Mouse (Mus musculus): ENCODE measurements at regions not wholly inside any gene's neighbourhood (a gene's known extent, or its start where the extent isn't known, plus 50 kb on each side); places are given as distances from the start of the nearest gene placed in this dataset.

- 19% methylated on average over 5 of the region's 5 CpGs for WGBS (ENCODE audit: insufficient replicate concordance)
- Histone ChIP-seq H3K9ac (ENCODE audit: low read depth, low read length) (no peak overlapping the region), H3K27ac (ENCODE audit: low read length) (no peak overlapping the region), H3K4me3 (ENCODE audit: low read depth, low read length) (no peak overlapping the region), H3K27me3 (ENCODE audit: control insufficient read depth, insufficient read depth, low read depth, low read length) (no peaks in the 10 kb centered on the region), H3K9me3 (replicated peaks; ENCODE audit: control insufficient read depth, low read length) (peaks cover 4% of the 10 kb centered on the region), H3K4me2 (ENCODE audit: low read depth, low read length) (no peak overlapping the region), H3K36me3 (ENCODE audit: control insufficient read depth, insufficient read depth) (no peaks in the 10 kb centered on the region), H3K4me1 (ENCODE audit: control insufficient read depth, low read depth, low read length) (no peaks in the 10 kb centered on the region)
- ATAC-seq (ENCODE audit: low read depth) = no peak
Measured at GRCm38 (mm10) chr9:115361191-115361590, 51.0 kb upstream of the Stt3b start.

GRCm38 (mm10) chr9:115361881-115362280 lies 51.7 kb upstream of the Stt3b start:
- H3K36me3 ChIP-seq (ENCODE audit: control insufficient read depth, insufficient read depth) = no peaks in the 10 kb centered on the region
- H3K4me2 ChIP-seq (ENCODE audit: low read depth, low read length) = no peak overlapping the region
- H3K4me3 ChIP-seq (ENCODE audit: low read depth, low read length) = no peak overlapping the region
- H3K9me3 ChIP-seq (replicated peaks; ENCODE audit: control insufficient read depth, low read length) = peaks cover 4% of the 10 kb centered on the region
- no peak overlapping the region for H3K27ac ChIP-seq (ENCODE audit: low read length)
- no peak for ATAC-seq (ENCODE audit: low read depth)
- H3K9ac ChIP-seq (ENCODE audit: low read depth, low read length) = no peak overlapping the region
- no peaks in the 10 kb centered on the region for H3K27me3 ChIP-seq (ENCODE audit: control insufficient read depth, insufficient read depth, low read depth, low read length)
- 74% methylated on average over 11 of the region's 11 CpGs for WGBS (ENCODE audit: insufficient replicate concordance)
- no peaks in the 10 kb centered on the region for H3K4me1 ChIP-seq (ENCODE audit: control insufficient read depth, low read depth, low read length)

- Histone ChIP-seq H3K27me3 (ENCODE audit: control insufficient read depth, insufficient read depth, low read depth, low read length) (no peaks in the 10 kb centered on the region), H3K36me3 (ENCODE audit: control insufficient read depth, insufficient read depth) (no peaks in the 10 kb centered on the region), H3K9ac (ENCODE audit: low read depth, low read length) (no peak overlapping the region), H3K4me3 (ENCODE audit: low read depth, low read length) (no peak overlapping the region), H3K27ac (ENCODE audit: low read length) (no peak overlapping the region), H3K4me2 (ENCODE audit: low read depth, low read length) (no peak overlapping the region), H3K4me1 (ENCODE audit: control insufficient read depth, low read depth, low read length) (no peaks in the 10 kb centered on the region), H3K9me3 (replicated peaks; ENCODE audit: control insufficient read depth, low read length) (peaks cover 4% of the 10 kb centered on the region)
- WGBS (ENCODE audit: insufficient replicate concordance) = 74% methylated on average over 4 of the region's 4 CpGs
- no peak for ATAC-seq (ENCODE audit: low read depth)
Measured at GRCm38 (mm10) chr9:115362486-115362885, 52.3 kb upstream of the Stt3b start.

- Histone ChIP-seq H3K4me3 (ENCODE audit: low read depth, low read length) (no peak overlapping the region), H3K9me3 (replicated peaks; ENCODE audit: control insufficient read depth, low read length) (peaks cover 4% of the 10 kb centered on the region), H3K4me1 (ENCODE audit: control insufficient read depth, low read depth, low read length) (no peaks in the 10 kb centered on the region), H3K36me3 (ENCODE audit: control insufficient read depth, insufficient read depth) (no peaks in the 10 kb centered on the region), H3K27me3 (ENCODE audit: control insufficient read depth, insufficient read depth, low read depth, low read length) (no peaks in the 10 kb centered on the region), H3K9ac (ENCODE audit: low read depth, low read length) (no peak overlapping the region), H3K4me2 (ENCODE audit: low read depth, low read length) (no peak overlapping the region), H3K27ac (ENCODE audit: low read length) (no peak overlapping the region)
- WGBS (ENCODE audit: insufficient replicate concordance) = 81% methylated on average over 16 of the region's 16 CpGs
- no peak for ATAC-seq (ENCODE audit: low read depth)
Measured at GRCm38 (mm10) chr9:115364919-115365861, 55.0 kb upstream of the Stt3b start.

GRCm38 (mm10) chr9:115367808-115368207 lies 57.6 kb upstream of the Stt3b start:
- no peaks in the 10 kb centered on the region for H3K27me3 ChIP-seq (ENCODE audit: control insufficient read depth, insufficient read depth, low read depth, low read length)
- WGBS (ENCODE audit: insufficient replicate concordance) = 18% methylated on average over 3 of the region's 3 CpGs
- H3K36me3 ChIP-seq (ENCODE audit: control insufficient read depth, insufficient read depth) = no peaks in the 10 kb centered on the region
- no peak overlapping the region for H3K27ac ChIP-seq (ENCODE audit: low read length)
- H3K4me1 ChIP-seq (ENCODE audit: control insufficient read depth, low read depth, low read length) = no peaks in the 10 kb centered on the region
- H3K4me2 ChIP-seq (ENCODE audit: low read depth, low read length) = no peak overlapping the region
- no peak for ATAC-seq (ENCODE audit: low read depth)
- no peak overlapping the region for H3K4me3 ChIP-seq (ENCODE audit: low read depth, low read length)
- peaks cover 4% of the 10 kb centered on the region for H3K9me3 ChIP-seq (replicated peaks; ENCODE audit: control insufficient read depth, low read length)
- no peak overlapping the region for H3K9ac ChIP-seq (ENCODE audit: low read depth, low read length)

- no peaks in the 10 kb centered on the region for H3K27me3 ChIP-seq (ENCODE audit: control insufficient read depth, insufficient read depth, low read depth, low read length)
- H3K27ac ChIP-seq (ENCODE audit: low read length) = no peak overlapping the region
- H3K9ac ChIP-seq (ENCODE audit: low read depth, low read length) = no peak overlapping the region
- H3K4me1 ChIP-seq (ENCODE audit: control insufficient read depth, low read depth, low read length) = no peaks in the 10 kb centered on the region
- ATAC-seq (ENCODE audit: low read depth) = no peak
- no peak overlapping the region for H3K4me3 ChIP-seq (ENCODE audit: low read depth, low read length)
- WGBS (ENCODE audit: insufficient replicate concordance) = 75% methylated on average over 15 of the region's 15 CpGs
- no peak overlapping the region for H3K4me2 ChIP-seq (ENCODE audit: low read depth, low read length)
- no peaks in the 10 kb centered on the region for H3K36me3 ChIP-seq (ENCODE audit: control insufficient read depth, insufficient read depth)
- no peaks in the 10 kb centered on the region for H3K9me3 ChIP-seq (replicated peaks; ENCODE audit: control insufficient read depth, low read length)
Measured at GRCm38 (mm10) chr9:115380276-115380675, 70.1 kb upstream of the Stt3b start.

GRCm38 (mm10) chr9:115382824-115383475 lies 72.7 kb upstream of the Stt3b start:
- 80% methylated on average over 12 of the region's 12 CpGs for WGBS (ENCODE audit: insufficient replicate concordance)

GRCm38 (mm10) chr9:115383935-115384334 lies 73.7 kb upstream of the Stt3b start:
- no peak overlapping the region for H3K4me2 ChIP-seq (ENCODE audit: low read depth, low read length)
- ATAC-seq (ENCODE audit: low read depth) = no peak

More at GRCm38 (mm10) chr9:115382824-115383475, 72.7 kb upstream of the Stt3b start:
- no peak overlapping the region for H3K4me2 ChIP-seq (ENCODE audit: low read depth, low read length)
- no peak overlapping the region for H3K27ac ChIP-seq (ENCODE audit: low read length)
- no peak for ATAC-seq (ENCODE audit: low read depth)
- no peak overlapping the region for H3K4me3 ChIP-seq (ENCODE audit: low read depth, low read length)
- no peaks in the 10 kb centered on the region for H3K4me1 ChIP-seq (ENCODE audit: control insufficient read depth, low read depth, low read length)
- H3K27me3 ChIP-seq (ENCODE audit: control insufficient read depth, insufficient read depth, low read depth, low read length) = no peaks in the 10 kb centered on the region
- H3K9me3 ChIP-seq (replicated peaks; ENCODE audit: control insufficient read depth, low read length) = no peaks in the 10 kb centered on the region
- H3K36me3 ChIP-seq (ENCODE audit: control insufficient read depth, insufficient read depth) = no peaks in the 10 kb centered on the region
- H3K9ac ChIP-seq (ENCODE audit: low read depth, low read length) = no peak overlapping the region

GRCm38 (mm10) chr9:115384345-115384744 lies 74.1 kb upstream of the Stt3b start:
- no peak overlapping the region for H3K4me3 ChIP-seq (ENCODE audit: low read depth, low read length)
- no peak overlapping the region for H3K4me2 ChIP-seq (ENCODE audit: low read depth, low read length)
- no peak overlapping the region for H3K9ac ChIP-seq (ENCODE audit: low read depth, low read length)
- no peak overlapping the region for H3K27ac ChIP-seq (ENCODE audit: low read length)
- H3K27me3 ChIP-seq (ENCODE audit: control insufficient read depth, insufficient read depth, low read depth, low read length) = no peaks in the 10 kb centered on the region
- no peaks in the 10 kb centered on the region for H3K4me1 ChIP-seq (ENCODE audit: control insufficient read depth, low read depth, low read length)
- H3K9me3 ChIP-seq (replicated peaks; ENCODE audit: control insufficient read depth, low read length) = no peaks in the 10 kb centered on the region
- 56% methylated on average over 1 of the region's 1 CpGs for WGBS (ENCODE audit: insufficient replicate concordance)
- no peaks in the 10 kb centered on the region for H3K36me3 ChIP-seq (ENCODE audit: control insufficient read depth, insufficient read depth)
- no peak for ATAC-seq (ENCODE audit: low read depth)

More at GRCm38 (mm10) chr9:115383935-115384334, 73.7 kb upstream of the Stt3b start:
- Histone ChIP-seq H3K4me3 (ENCODE audit: low read depth, low read length) (no peak overlapping the region), H3K4me1 (ENCODE audit: control insufficient read depth, low read depth, low read length) (no peaks in the 10 kb centered on the region), H3K36me3 (ENCODE audit: control insufficient read depth, insufficient read depth) (no peaks in the 10 kb centered on the region), H3K9me3 (replicated peaks; ENCODE audit: control insufficient read depth, low read length) (no peaks in the 10 kb centered on the region), H3K27ac (ENCODE audit: low read length) (no peak overlapping the region), H3K27me3 (ENCODE audit: control insufficient read depth, insufficient read depth, low read depth, low read length) (no peaks in the 10 kb centered on the region), H3K9ac (ENCODE audit: low read depth, low read length) (no peak overlapping the region)
- WGBS (ENCODE audit: insufficient replicate concordance) = 40% methylated on average over 4 of the region's 4 CpGs

Measured in liver, embryonic 16.5 days (tissue).